Mouse (Mus musculus): ENCODE results near the gene Pabpc6.

- TF ChIP-seq POLR2A (IDR thresholded peaks at IDR 0.05; ENCODE audit: borderline replicate concordance, low read depth, low read length) (no peak), CTCF (IDR thresholded peaks at IDR 0.05; ENCODE audit: low read depth, low read length) (no peak)
These were observed 37.4 kb downstream of the Pabpc6 start for GRCm38 (mm10) chr17:9632140-9632539.

Measured in bone marrow macrophage, adult 2 months (primary cell).